Mouse (Mus musculus) myocyte (in vitro differentiated cells): ENCODE results near the gene Adam10.

Experiments
- CEBPB ChIP-seq: IDR thresholded peaks from 2 replicates; pipeline ENCODE4 v1.6.1; 2011; ENCODE audit warnings: mild to moderate bottlenecking, moderate library complexity; ENCODE audit not compliant: poor library complexity, insufficient read depth, severe bottlenecking
- E2F4 ChIP-seq: IDR thresholded peaks from one replicate; pipeline ENCODE4 v1.6.1; 2011; ENCODE audit warnings: mild to moderate bottlenecking, control low read depth, moderate library complexity; ENCODE audit not compliant: insufficient read depth
- MAX ChIP-seq: IDR thresholded peaks from one replicate; pipeline ENCODE4 v1.6.1; 2011; ENCODE audit warnings: low read depth, mild to moderate bottlenecking, control low read depth
- MYOD1 ChIP-seq, 3 experiments: IDR thresholded peaks; one replicate each; pipeline ENCODE4 v1.6.1; 2011; ENCODE audit warnings: control low read depth in 2 of 3, low read depth in 2 of 3, mild to moderate bottlenecking in 2 of 3, moderate library complexity in 1 of 3; ENCODE audit not compliant: insufficient read length in 2 of 3, control insufficient read depth in 1 of 3
- MYOG ChIP-seq, 3 experiments: IDR thresholded peaks; one replicate each; pipeline ENCODE4 v1.6.1; 2011; ENCODE audit warnings: control low read depth in 2 of 3, low read depth in 2 of 3, mild to moderate bottlenecking in 2 of 3; ENCODE audit not compliant: insufficient read length in 2 of 3, control insufficient read depth in 1 of 3, insufficient read depth in 1 of 3
- POLR2A ChIP-seq: IDR thresholded peaks from one replicate; pipeline ENCODE4 v1.6.1; 2011; ENCODE audit warnings: low read depth, mild to moderate bottlenecking, control low read depth, moderate library complexity; ENCODE audit not compliant: insufficient read length
- POLR2AphosphoS2 ChIP-seq: IDR thresholded peaks from one replicate; pipeline ENCODE4 v1.6.1; 2011; ENCODE audit warnings: low read depth, control low read depth; ENCODE audit not compliant: insufficient read length
- REST ChIP-seq: IDR thresholded peaks from one replicate; pipeline ENCODE4 v1.6.1; 2011; ENCODE audit warnings: mild to moderate bottlenecking, control low read depth, moderate library complexity; ENCODE audit not compliant: insufficient read depth, insufficient read length
- SRF ChIP-seq: IDR thresholded peaks from one replicate; pipeline ENCODE4 v1.6.1; 2011; ENCODE audit warnings: low read depth; ENCODE audit not compliant: control insufficient read depth, insufficient read length
- TCF12 ChIP-seq: IDR thresholded peaks from one replicate; pipeline ENCODE4 v1.6.1; 2011; ENCODE audit warnings: mild to moderate bottlenecking, control low read depth; ENCODE audit not compliant: poor library complexity, insufficient read depth, severe bottlenecking
- TCF3 ChIP-seq: IDR thresholded peaks from one replicate; pipeline ENCODE4 v1.6.1; 2011; ENCODE audit warnings: low read depth, control low read depth; ENCODE audit not compliant: insufficient read length
- USF1 ChIP-seq: IDR thresholded peaks from one replicate; pipeline ENCODE4 v1.6.1; 2011; ENCODE audit warnings: low read depth, mild to moderate bottlenecking, control low read depth, moderate library complexity

- TF ChIP-seq POLR2A: no peak
- TF ChIP-seq E2F4: no peak
- TF ChIP-seq USF1: no peak
- no peak for TF ChIP-seq POLR2AphosphoS2
- no peak for TF ChIP-seq MYOD1 (IDR thresholded peaks at IDR 0.05; ENCODE audit: control insufficient read depth in 1 of 3, insufficient read length in 2 of 3, low read depth in 2 of 3)
- TF ChIP-seq TCF12: no peak
- no peak for TF ChIP-seq CEBPB
- no peak for TF ChIP-seq REST
- no peak for TF ChIP-seq SRF
- TF ChIP-seq MYOG (IDR thresholded peaks at IDR 0.05; ENCODE audit: control insufficient read depth in 1 of 3, insufficient read depth in 1 of 3, insufficient read length in 2 of 3, low read depth in 2 of 3): no peak
- TF ChIP-seq TCF3: no peak
- TF ChIP-seq MAX: no peak
Measured at GRCm38 (mm10) chr9:70802816-70803215, 124.0 kb downstream of the Adam10 start.
